Mouse (Mus musculus) heart, adult 18-20 months (tissue): ENCODE data around the gene Pkp4. TPM values are rescaled to one million over a fixed set of nuclear protein-coding genes. Genes with fewer than 3 reads are reported as not detected.
A peak's percentile ranks its signal among the peaks of the same experiment; 100 is the strongest.
"Not testable (repeated sequence)": the region's sequence is repeated elsewhere in the genome, so short reads cannot be mapped to it uniquely, and the experiment has no call there.

ENCODE experiments used
- DNase-seq, 2 experiments: peaks; one replicate each; pipeline ENCODE4 v3.0.0; 2021 to 2022; ENCODE audit warnings: mixed read lengths in 1 of 2
- total RNA-seq, 2 experiments: library from RNA; stranded (reverse); gene quantifications; 2 replicates each; pipeline ENCODE4 v1.2.3; 2021

Gene Pkp4
- total RNA-seq, 2 experiments from 2014 or later, result 129 to 159 TPM

DNA sequence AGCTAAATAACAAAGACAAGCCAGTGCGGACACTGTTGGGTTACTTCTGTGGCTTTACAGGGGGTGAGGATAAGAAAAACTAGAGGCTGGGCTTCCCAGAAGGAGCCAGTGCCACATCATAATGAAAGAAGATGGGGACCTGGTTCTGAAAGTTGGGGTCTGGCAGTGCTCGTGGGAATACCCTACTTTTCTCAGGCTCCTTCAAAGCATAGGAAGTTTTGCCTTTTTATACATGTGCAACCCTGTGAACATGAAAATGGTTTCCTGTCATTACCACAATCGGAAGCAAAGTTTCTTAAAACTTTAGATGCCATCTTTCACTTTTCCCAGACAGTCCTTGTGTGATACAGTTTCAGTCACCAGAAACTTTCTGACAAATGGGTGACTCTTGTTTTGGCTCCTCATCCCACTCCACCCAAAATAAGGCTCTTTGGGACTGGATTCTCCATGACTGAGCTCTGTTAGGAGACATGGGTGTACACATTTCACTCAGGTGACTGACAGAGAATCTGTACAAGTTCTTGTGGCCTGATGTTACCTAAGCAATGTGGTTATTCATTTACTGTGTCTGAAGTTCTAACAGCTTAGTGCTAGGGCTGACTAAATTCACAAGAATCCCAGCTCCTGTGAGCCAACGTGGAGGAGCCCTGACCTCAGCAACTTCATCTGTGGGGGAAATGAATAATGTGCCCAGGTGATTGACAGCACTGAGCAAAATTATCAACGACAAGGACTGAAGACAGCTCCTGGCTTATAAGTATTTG, 179.3 kb downstream of the Pkp4 start:
- DNase-seq, result no peak

GRCm38 (mm10) chr2:59340878-59341277, 180.2 kb downstream of the Pkp4 start:
- no peak for DNase-seq

DNA sequence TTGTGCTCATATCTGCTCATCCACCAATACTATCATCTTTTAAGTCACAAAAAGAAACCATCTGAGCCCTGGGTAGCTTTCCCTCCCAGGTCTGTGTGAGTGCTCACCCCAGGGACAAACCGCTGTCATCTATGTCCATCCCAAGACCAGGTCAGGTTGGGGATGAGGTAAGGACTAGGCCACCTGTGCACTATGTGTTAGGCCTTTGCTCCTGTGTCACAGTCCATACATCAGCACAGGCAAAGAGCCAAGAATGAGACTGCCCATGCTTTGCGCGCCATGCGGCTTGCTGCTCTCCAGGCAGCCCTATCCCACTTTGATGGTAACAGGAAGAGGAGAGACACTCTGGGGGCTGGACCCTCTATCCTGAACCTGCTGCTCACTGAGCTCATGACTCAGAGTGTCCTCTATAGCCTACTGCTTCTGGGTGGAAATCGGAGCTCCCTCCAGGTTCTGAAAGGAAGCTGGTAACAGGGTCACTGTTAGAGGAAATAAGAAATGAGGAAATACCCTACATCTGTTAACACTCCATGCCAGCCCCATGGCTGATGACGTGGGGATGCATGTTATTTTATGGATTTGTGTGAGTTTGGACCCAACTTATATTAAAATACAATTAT, 182.1 kb downstream of the Pkp4 start:
- DNase-seq, result no peak

GRCm38 (mm10) chr2:59343834-59344233, 183.2 kb downstream of the Pkp4 start:
- peak in 1 of 2 experiments; percentile 27 for DNase-seq

DNA sequence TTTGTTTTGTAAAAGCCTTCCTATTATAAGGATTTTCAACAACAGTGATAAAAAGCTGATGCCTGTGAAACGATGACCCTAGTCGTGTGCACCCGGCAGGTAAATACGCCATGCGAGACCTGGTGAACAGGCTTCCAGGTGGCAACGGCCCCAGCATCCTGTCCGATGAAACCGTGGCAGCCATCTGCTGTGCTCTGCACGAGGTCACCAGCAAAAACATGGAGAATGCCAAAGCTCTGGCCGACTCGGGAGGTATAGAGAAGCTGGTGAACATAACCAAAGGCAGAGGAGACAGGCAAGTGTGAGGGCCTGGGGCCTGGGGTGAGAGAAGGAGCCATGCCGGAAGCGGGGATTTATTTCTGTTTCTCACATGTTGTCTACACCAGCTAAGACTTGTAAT, 184.0 kb downstream of the Pkp4 start:
- DNase-seq, result no peak

DNA sequence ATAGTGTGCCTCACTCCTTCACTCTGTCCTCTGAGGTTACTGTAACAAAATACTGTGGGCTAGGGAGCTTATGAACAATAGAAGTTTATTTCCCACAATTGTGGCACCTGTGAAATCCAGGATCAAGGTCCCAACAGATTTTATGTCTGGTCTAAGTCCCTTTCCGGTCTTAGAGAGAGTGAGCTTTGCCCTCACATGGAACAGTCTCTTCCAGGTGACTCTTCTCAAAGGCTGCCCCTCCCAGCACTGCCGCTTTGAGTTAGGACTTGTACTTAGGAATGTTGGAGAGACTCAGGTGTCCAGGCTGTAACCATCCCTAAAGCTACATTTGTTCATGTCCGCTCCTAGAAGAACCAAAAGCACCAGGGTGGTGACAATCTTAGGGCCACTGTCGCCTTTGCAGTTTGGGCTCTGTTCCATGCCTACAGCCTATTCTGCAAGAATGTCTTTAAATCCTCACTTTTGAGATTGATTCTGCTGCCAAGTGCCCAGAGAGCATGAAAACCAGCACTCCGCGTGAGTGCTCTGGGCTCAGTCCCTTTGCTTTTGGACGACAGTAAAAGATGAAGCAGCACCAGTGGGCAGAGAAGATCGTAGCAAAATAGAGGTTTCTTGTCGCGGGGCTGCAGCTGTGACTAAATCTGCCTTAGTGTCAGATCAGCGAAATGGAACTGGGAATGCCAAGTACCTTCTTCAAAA, 184.6 kb downstream of the Pkp4 start:
- DNase-seq, result no peak

DNA sequence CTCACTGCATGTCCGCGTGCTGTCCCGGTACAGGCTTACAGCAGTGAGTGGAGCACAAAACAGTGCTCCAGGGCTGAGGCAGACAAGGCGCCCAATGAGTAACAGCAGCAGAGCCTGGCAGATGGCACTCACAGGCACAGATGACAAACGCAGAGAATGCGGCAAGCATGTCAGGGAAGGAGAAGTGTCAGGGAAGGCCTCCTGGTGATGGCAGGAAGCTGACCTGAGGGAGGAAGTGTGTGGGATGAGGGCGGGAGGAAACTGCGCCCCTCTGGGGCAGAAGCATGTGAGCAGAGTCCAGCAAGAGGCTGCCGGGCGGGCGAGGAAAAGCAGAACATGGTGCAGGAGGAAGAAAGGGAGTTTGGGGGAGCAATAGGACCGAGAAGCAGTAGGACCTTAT, 185.8 kb downstream of the Pkp4 start:
- DNase-seq, result peak; percentile 30 to 66

- no peak for DNase-seq
Observed at GRCm38 (mm10) chr2:59348585-59348984, 187.9 kb downstream of the Pkp4 start.

- DNase-seq, result no peak
Observed at GRCm38 (mm10) chr2:59350094-59350493, 189.4 kb downstream of the Pkp4 start.

- no peak for DNase-seq
Observed at GRCm38 (mm10) chr2:59351303-59352099, 190.9 kb downstream of the Pkp4 start.

DNA sequence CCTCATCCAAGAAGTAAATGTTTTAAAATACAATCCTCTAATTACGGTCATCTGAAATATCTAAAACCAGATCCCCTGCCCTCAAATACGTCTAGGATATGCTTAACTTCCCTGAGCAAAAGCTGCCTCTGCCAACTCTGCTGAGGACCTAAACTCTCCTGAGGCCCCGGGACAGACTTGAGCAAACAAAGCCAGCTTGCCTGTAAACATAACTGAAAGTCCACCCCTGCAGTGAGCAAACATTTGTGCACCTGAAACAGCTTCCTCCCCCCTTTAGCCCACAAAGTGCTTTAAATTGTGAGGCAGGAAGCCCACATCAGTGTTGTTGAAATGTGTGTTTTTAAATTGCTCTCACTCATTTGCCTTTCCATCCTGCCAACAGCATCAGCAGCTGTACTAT, 193.2 kb downstream of the Pkp4 start:
- DNase-seq, result no peak

DNA sequence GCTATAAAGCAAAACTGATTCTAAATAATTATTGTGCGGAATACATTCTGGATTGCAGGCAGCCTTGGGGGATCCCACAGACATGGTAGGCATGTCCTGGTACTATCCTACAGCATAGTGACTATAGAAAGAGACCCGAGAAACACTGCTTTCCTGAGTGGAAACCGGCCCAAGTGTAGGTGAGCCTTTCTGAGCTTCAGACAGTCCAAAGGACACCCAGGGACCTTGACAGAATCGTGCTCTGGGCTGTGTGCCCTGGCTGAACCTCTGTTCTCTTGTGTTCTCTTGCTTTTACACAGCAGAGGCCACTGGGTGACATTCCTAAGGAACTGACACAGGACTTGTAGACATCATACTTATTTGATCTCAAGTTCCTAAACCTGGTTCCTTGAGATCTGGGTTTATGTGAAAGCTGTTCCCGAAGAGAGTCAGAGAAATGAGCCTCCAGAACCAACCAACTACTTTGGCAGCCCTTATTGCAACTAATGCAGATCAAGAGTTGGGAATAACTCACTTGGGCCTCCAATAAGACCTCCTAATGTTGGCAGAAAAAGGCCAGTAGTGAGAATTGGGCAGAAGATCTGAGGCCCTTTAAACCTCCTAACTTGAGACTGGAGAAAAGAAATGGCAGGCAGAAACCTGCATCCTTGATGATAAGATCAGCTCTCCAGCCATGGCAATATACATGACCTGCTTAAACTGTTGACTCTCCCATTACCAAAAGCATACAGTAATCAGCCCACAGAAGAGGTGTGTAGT, 195.1 kb downstream of the Pkp4 start:
- no peak for DNase-seq

DNA sequence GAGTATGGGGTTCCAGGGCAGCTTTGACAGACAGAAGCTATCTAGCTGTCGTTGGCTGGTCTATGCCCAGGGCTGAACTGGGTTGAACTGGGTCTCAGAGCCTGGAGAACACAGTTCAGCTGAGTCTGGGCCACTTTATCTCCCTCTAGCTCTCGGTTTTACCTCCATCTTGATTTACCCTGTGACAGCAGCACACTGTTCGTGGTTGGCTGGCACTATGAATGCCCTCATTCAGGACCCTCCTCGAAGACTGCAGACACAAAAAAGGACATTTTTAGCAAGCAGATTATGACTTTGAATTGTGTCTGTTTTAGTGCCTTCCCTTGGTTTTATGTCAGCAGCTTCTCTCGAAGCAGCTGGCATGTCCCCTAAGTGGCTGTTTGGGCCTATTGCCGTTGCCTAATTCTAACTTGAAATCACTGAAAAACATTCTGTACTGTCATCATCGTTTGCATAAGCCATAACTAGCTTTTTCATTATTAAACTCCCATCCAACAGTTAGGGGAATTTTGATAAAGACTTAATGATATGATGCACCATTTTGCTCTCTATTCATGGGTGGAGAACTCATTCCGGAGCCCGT, 199.2 kb downstream of the Pkp4 start:
- no peak for DNase-seq

DNA sequence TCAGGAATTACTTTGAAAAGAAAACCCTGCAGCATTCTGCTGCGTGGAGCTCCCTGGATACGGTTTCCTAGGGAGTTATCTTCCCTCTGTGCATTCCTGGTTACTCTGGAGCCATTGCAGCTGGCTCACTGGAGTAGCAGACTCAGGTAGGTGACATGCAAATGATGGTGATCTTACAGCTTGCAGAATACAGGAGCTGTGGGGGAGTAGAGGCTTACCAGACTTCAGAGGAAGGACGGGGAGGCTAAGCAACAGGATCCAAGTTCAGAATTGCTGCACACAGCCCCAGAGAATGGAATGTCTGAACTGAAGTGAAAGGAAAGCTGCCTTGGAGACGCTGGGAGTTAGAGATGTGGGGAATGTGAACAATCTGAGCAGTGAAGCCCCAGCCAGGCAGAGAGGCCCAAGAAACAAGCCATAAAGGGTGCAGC, 200.7 kb downstream of the Pkp4 start:
- no peak for DNase-seq

DNA sequence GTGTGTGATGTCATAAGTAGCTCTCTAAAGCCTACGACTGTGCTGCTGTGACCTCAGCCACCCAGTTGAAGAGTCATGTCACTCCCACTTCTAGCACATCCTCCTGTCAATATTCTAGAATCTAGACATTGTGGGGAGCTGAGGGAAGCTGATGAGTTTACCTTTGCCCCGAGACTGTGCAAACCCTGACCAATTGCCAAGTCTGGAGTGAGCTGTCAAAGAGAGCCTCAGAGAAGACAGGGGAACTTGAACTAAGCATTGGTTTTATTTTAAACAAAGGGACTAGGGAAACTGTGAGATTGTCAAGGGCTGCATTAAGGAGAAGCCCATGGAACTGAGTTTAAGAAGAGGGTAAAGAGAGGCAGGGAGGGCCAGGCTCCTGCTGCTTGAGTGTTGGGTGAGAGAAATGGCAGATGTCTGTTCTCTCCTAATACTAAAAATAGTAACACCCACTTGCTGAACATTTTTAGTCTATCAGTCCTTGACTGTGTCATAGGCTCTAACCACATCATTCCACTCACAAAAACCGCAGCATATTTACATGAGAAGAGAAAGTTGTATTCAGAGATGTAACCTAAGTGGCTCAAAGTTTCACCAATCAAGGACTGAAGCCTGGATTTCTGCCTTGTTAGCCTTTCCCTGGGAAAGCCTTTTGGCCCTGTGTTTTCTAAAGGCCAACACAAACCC, 203.6 kb downstream of the Pkp4 start:
- DNase-seq, result no peak

- DNase-seq, result no peak
Observed at GRCm38 (mm10) chr2:59367191-59367590, 206.5 kb downstream of the Pkp4 start.

DNA sequence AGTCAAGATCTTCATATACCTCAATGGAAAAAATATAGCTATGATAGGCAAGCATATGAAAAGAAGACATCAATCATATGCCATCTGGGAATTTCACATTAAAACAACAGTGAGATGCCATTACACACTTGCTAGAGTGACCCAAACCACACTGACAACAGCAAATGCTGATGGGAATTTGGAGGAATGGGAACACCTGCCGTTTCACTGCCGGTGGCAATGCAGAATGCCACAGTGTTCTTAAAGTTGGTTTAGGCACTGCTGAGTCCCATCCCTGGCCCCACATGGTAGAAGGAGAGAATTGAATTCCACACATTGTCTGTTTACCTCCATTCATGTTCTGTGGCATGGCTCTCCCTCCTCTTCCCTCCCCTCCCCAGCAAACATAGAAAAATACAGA, 212.5 kb downstream of the Pkp4 start:
- DNase-seq, result no peak

- no peak for DNase-seq
Observed at GRCm38 (mm10) chr2:59378096-59378495, 217.4 kb downstream of the Pkp4 start.

DNA sequence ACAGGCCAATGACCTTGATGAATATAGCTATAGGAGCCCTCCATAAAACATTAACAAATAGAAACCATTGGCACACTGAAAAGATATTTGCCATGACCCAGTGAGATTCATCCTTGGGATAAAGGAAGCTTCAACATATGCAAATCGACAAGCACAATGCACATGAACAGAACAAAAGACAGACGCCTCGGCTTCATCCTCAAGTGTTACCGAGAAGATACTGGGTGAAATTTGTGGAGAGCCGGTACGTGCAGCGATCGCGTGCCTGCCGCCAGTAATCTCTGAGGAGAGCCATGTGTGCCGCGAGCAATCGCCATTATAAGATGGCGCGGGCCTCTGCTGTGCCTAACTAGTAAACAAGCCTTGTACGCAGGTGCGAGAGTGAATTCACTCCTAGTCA, 218.2 kb downstream of the Pkp4 start:
- DNase-seq, result not testable (repeated sequence)

- no peak for DNase-seq
Observed at GRCm38 (mm10) chr2:59383231-59383630, 222.6 kb downstream of the Pkp4 start.
